Mouse (Mus musculus): ENCODE data around the gene Olfr1406.
"Not testable (repeated sequence)": the region's sequence is repeated elsewhere in the genome, so short reads cannot be mapped to it uniquely, and the experiment has no call there.

Gene Olfr1406

DNA sequence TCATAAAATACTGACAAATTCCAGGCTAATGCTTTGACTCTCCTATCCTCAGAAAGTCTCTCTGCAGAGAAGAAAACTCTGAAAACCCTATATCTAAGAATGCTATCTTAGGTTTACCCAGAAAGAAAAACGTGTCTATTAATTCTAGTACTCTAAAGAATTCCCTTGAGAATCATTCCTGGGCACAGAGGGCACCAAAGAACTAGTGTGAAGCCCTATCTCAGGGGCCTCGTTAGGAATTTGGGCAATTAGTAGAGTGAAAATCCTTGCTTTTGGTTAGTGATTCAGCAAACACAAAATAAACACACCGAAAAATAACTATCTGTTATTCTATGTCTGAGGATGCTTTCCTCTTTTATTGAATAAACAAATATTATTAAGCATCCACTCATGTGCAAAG is at the start of gene Olfr1406:
Olfr1406 (minus strand) TSS at position 101 of the 400 bp plus-strand sequence.
- no peak for DNase-seq (ENCODE audit: low spot score in 2 of 2)

DNA sequence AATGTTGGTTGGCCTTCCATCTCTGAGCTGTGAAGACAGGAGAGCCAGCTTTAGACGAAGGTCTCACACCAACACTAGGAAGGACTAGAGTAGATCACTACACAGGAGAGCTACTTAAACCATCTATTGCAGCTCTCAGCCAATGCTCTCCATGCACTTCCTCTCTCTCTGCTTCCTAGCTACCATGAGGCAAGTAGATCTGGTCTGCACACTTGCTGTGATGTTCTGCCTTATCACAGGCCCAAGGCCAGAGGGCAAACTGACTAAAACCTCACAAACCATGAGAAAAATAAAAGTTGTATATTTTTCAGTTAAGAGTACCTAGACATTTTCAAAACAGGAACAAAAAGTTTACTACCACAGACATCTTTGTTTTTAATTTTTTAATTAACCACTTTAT is 46.6 kb upstream of the Olfr1406 start:
- not testable (repeated sequence) for DNase-seq (ENCODE audit: low spot score in 2 of 2)

GRCm38 (mm10) chr1:173227081-173227480 is 36.6 kb upstream of the Olfr1406 start, which contains the start of gene Fcer1a:
Fcer1a (minus strand) TSS chr1:173227214.
- no peak for DNase-seq (ENCODE audit: low spot score in 2 of 2)

DNA sequence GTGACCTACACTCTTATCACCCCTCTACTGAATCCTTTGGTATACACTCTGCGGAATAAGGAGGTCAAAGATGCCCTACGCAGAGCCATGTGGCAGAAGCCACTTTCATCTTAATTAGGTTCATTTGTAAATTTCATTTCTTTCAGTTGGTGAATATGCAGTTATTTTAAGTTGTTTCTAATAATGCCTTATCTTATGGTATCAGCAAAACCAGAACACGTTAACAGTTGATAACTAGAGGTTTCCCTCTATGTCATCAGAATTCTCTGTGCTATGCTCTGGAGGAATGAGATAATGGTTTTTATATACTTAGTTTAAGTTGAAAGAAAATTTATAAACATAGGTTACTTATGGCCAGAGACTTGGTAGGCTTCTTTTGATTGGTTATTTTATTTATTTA is 26.0 kb upstream of the Olfr1406 start:
- no peak for DNase-seq (ENCODE audit: low spot score in 2 of 2)

DNA sequence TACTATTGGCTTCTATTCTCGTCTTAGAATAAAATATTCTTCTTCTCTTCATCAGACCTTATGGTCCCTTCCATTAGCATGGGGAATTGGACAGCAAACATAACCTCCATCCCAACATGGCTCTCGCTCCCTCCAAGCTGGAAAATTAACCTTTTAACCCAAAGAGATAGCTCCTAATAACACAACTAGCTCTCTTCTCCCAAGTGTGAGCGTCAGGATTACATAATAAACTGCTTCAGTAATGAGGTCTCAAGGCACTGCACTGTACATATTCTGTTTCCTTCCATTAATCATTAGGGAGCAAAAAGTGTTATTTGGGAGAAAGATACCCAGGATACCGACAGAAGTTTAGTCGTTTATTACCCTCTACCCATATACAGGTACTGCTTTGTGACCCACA is 21.7 kb upstream of the Olfr1406 start, which contains the start of gene Olfr1404:
Olfr1404 (plus strand) TSS at position 301 of the 400 bp plus-strand sequence.
- no peak for DNase-seq (ENCODE audit: low spot score in 2 of 2)

DNA sequence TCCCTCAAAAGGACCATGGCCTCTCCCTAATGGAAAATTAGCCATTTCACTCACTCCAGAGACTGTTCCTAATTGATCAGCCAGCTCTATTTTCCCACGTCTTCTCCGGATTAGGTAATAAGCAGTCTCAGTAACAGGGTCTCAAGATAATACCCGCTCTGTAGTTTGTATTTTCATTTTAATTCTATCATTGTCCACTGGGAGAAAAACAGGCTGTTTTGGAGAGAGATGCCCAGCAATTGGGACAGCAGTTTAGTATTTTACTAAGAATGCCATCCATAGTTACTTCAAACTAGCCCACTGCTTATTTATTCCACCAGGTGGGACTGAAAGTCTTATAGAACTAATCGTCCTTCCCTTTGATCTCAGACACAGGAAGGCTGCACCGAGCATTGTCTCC is 7.1 kb upstream of the Olfr1406 start, which contains the start of gene Olfr218:
Olfr218 (plus strand) TSS at position 301 of the 400 bp plus-strand sequence.
- DNase-seq (ENCODE audit: low spot score in 2 of 2), result no peak

- DNase-seq (ENCODE audit: low spot score in 2 of 2), result no peak
Observed at GRCm38 (mm10) chr1:173196359-173196758, 5.9 kb upstream of the Olfr1406 start.

GRCm38 (mm10) chr1:173192059-173192458 is 1.6 kb upstream of the Olfr1406 start:
- DNase-seq (ENCODE audit: low spot score in 2 of 2), result no peak

DNA sequence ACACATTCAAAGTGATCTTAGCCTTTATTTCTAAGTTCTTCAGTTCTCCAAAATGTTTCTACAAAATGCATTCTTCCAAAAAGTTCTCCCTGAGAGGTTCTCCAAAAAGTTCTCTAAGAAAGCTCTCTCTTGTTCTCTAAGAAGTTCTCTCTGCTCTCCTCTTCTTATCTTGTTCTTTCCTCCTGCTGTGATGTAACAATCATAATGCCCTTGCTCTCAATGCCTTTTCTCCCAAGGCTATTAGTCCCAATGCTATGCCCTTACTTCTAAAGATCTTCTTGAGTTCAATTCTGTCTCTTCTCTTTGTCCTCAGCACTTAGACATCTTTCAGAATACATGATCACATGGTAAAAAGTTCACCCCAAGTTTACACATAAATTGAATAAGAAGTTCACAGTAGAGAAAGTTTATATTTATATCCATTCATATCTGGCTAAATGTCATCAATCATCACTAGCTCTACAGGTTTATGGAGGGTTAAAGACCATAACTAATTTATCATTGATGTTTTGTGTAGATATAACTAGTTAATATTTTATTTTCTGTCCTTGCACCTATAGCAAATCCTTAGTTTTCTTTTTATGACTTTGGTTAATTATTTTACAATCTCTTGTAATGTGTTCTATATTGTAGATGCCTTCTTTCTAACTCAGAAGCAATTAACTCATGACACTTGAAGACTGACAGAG is 16.1 kb downstream of the Olfr1406 start:
- no peak for DNase-seq (ENCODE audit: low spot score in 2 of 2)

DNA sequence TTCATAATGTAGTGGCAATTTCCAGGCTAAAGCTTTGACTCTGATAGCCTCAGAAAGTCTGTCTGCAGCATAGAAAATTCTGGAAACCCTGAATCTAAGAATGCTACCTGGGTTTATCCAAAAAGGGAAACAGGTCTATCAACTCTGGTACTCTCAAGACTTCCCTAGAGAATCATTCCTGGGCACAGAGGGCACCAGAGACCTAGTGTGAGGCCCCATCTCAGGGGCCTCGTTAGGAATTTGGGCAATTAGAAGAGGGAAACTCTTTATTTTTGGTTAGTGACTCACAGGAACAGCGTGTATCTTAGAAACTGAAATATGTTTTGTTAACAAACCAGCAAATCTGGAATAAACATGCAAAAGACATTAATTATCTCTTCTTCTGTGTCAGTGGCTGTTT is 53.2 kb downstream of the Olfr1406 start, which contains the start of gene Olfr1408:
Olfr1408 (minus strand) TSS at position 101 of the 400 bp plus-strand sequence.
- no peak for DNase-seq (ENCODE audit: low spot score in 2 of 2)

All from right cerebral cortex, postnatal 10 days (tissue).